10 mouse cellular contexts compared by ENCODE assay signal in the genomic region with DNA sequence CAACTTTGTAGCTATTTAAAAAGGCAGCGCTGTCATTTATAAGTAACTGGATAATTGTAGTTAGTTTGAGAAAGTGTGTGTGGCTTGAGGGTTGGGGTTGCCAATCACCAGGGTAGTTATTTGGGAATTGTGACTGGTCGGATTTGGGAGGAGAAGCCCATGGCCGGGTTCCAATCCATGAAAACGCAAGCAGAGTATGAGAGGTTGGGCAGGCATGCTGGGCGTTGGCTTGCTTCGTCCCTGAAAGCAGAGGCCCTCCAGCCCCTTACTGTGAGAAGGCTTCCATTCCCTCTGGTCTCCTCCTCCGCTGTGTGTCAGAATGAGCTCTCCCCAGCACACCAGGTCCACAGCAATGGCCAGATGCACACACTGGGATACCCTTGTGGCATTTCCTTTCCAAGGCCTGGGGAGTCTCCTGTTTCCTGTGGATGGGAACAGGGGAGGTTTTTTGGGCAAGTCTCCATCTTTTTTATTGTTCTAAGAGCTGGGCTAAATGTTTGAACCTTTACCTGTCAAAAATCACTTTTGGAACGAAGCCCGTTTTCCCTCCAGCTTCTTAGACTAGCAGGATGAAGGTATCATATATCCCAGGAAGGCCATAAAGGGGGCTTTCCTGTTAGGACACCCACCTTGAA. TPM values are rescaled to one million over a fixed set of nuclear protein-coding genes. Genes with fewer than 3 reads are reported as not detected.
DNase-seq lines count a peak whose midpoint lies in the region; ATAC-seq and TF ChIP-seq lines count a peak whose summit lies in the region.
"Had no signal": no experiment of that assay in that cellular context is flagged by ENCODE, and none has a peak within 500 bp of the region (broad histone marks: within the 10 kb centered on the region; RNA-seq: fewer than 3 reads in every experiment).

No protein-coding gene starts in this region.

- no peak overlapping the region for H3K9ac ChIP-seq in intestine, embryonic 16.5 days (ENCODE audit: low read depth, low read length)
- H3K9ac ChIP-seq in stomach, embryonic 14.5 days (replicated peaks; ENCODE audit: low read depth, low read length): no peak overlapping the region

- H3K27ac ChIP-seq in kidney, adult 2 months (ENCODE audit: insufficient read depth, low read depth, low read length): 0 out of 2 replicates have a peak overlapping the region, but pooled peaks have one; percentile 1
- peak overlapping the region; percentile 50 for H3K27ac ChIP-seq in intestine, embryonic 16.5 days (ENCODE audit: low read length)
- H3K27ac ChIP-seq in stomach, embryonic 14.5 days (ENCODE audit: low read length): peak overlapping the region; percentile 52; the same call in 1 of the 2 replicates

- peak; percentile 51 for ATAC-seq in intestine, embryonic 16.5 days
- peak; percentile 57; the same call in 1 of the 2 replicates for ATAC-seq in stomach, embryonic 14.5 days (ENCODE audit: insufficient number of reproducible peaks, insufficient read depth, low FRiP score, low read depth)

- no peaks in the 10 kb centered on the region for H3K27me3 ChIP-seq in kidney, adult 2 months (replicated peaks; ENCODE audit: control insufficient read depth, insufficient read depth, low read length)
- no peaks in the 10 kb centered on the region for H3K27me3 ChIP-seq in intestine, embryonic 16.5 days (replicated peaks; ENCODE audit: control insufficient read depth, insufficient read depth, low read length)
- H3K27me3 ChIP-seq in stomach, embryonic 14.5 days (ENCODE audit: control insufficient read depth, insufficient read depth, low read length): no peaks in the 10 kb centered on the region

- no peak for TF ChIP-seq CTCF in kidney, adult 2 months (conservative IDR thresholded peaks at IDR 0.05; ENCODE audit: insufficient read depth, insufficient read length, low read depth, low read length)

- 42% methylated on average over 9 of the region's 9 CpGs for WGBS in kidney, adult 2 months
- 60% methylated on average over 9 of the region's 9 CpGs for WGBS in intestine, embryonic 16.5 days
- 47% methylated on average over 9 of the region's 9 CpGs for WGBS in stomach, embryonic 14.5 days

- no peak overlapping the region for H3K4me2 ChIP-seq in intestine, embryonic 16.5 days (ENCODE audit: low read depth, low read length)
- no peak overlapping the region for H3K4me2 ChIP-seq in stomach, embryonic 14.5 days (replicated peaks; ENCODE audit: low read depth, low read length)

- no peak for TF ChIP-seq POLR2A in kidney, adult 2 months (IDR thresholded peaks at IDR 0.05; ENCODE audit: low read depth, low read length)

- DNase-seq in cerebellum, adult 11-12 months: peak; percentile 34
- DNase-seq in cerebellum, adult 9-11 months: no peak
- peak; percentile 67 for DNase-seq in kidney, adult 2 months
- DNase-seq in kidney, adult 8-10 months: no peak
- DNase-seq in adrenal gland, postnatal 14 days: no peak
- no peak for DNase-seq in thymus, postnatal 0 days (ENCODE audit: low spot score)
- DNase-seq: adrenal gland, postnatal 10 days; lung, postnatal 10 days had no signal

- no peak overlapping the region for H3K4me3 ChIP-seq in kidney, adult 2 months (ENCODE audit: insufficient read depth, low read depth, low read length)
- no peak overlapping the region for H3K4me3 ChIP-seq in intestine, embryonic 16.5 days (ENCODE audit: low read length)
- H3K4me3 ChIP-seq in stomach, embryonic 14.5 days (ENCODE audit: low read depth, low read length): no peak overlapping the region

- H3K4me1 ChIP-seq in kidney, adult 2 months (ENCODE audit: control insufficient read depth, insufficient read depth, low read length): peaks cover 17% of the 10 kb centered on the region; the same call in 1 of the 2 replicates
- H3K4me1 ChIP-seq in intestine, embryonic 16.5 days (ENCODE audit: control insufficient read depth, insufficient read depth, low read length): peaks cover 27% of the 10 kb centered on the region
- peaks cover 16% of the 10 kb centered on the region for H3K4me1 ChIP-seq in stomach, embryonic 14.5 days (ENCODE audit: control insufficient read depth, insufficient read depth, low read length)

- H3K36me3 ChIP-seq in kidney, adult 2 months (ENCODE audit: control insufficient read depth, insufficient read depth, low read length): no peaks in the 10 kb centered on the region
- H3K36me3 ChIP-seq in intestine, embryonic 16.5 days (ENCODE audit: control insufficient read depth, insufficient read depth, low read length): no peaks in the 10 kb centered on the region
- H3K36me3 ChIP-seq in stomach, embryonic 14.5 days (ENCODE audit: control insufficient read depth, insufficient read depth, low read length): no peaks in the 10 kb centered on the region

- H3K9me3 ChIP-seq in intestine, embryonic 16.5 days (ENCODE audit: control insufficient read depth, low read length): no peaks in the 10 kb centered on the region
- H3K9me3 ChIP-seq in stomach, embryonic 14.5 days (ENCODE audit: control insufficient read depth, low read depth, low read length): no peaks in the 10 kb centered on the region

RNA-seq across cellular contexts. Expression of a gene that starts 46.2 kb away (rescaled TPM):
- polyA plus RNA-seq in kidney, adult 2 months (2012; rRNA removed): 37.2 and 41.2 TPM in 2 replicates
- polyA plus RNA-seq in intestine, embryonic 16.5 days (2015; fragmentation: Nextera tagmentation; extraction: Ambion mirVana): 14.7 and 17.0 TPM in 2 replicates
- polyA plus RNA-seq in stomach, embryonic 14.5 days (2014; fragmentation: Nextera tagmentation; extraction: Ambion mirVana): 23.7 and 26.2 TPM in 2 replicates
- 43.3 and 45.7 TPM in 2 replicates for total RNA-seq in adrenal gland, postnatal 14 days (2021)
- 8.0 and 8.2 TPM in 2 replicates for polyA plus RNA-seq in thymus, postnatal 0 days (2015; fragmentation: Nextera tagmentation; extraction: Ambion mirVana)

Comparison
In these comparisons a context has a peak if more than half of its experiments do, and no peak if none do; other contexts are left out.
1. DNase-seq: peak in cerebellum, adult 11-12 months (single experiment) and kidney, adult 2 months (single experiment); none in cerebellum, adult 9-11 months (single experiment), kidney, adult 8-10 months (0 of 2), adrenal gland, postnatal 14 days (single experiment) and thymus, postnatal 0 days (single experiment).
2. H3K27ac ChIP-seq: peak in every context shown above with its lines; median percentile 52 in stomach, embryonic 14.5 days; 50 in intestine, embryonic 16.5 days; 1 in kidney, adult 2 months.